Mouse (Mus musculus) hindbrain, embryonic 16.5 days (tissue): ENCODE measurements at regions not wholly inside any gene's neighbourhood (a gene's known extent, or its start where the extent isn't known, plus 50 kb on each side); places are given as distances from the start of the nearest gene placed in this dataset.
A peak's percentile ranks its signal among the peaks of the same experiment; 100 is the strongest.

Source experiments
- ATAC-seq: fragments of 200-750 bp; cut with Nextera tagmentation; 2 replicates; pipeline ENCODE4 v1.8.0; 2017; ENCODE audit warnings: moderate TSS enrichment, moderate library complexity
- H3K27ac ChIP-seq: fragments of 300-500 bp; sonication (generic); 2 replicates; pipeline ENCODE4 v1.5.1; 2014; ENCODE audit warnings: low read depth, mild to moderate bottlenecking, control low read depth, low read length, moderate library complexity
- H3K27me3 ChIP-seq: fragments of 300-500 bp; sonication (generic); replicated peaks from 2 replicates; pipeline ENCODE4 v1.6.1; 2014; ENCODE audit warnings: low read length; ENCODE audit not compliant: control insufficient read depth, insufficient read depth
- H3K36me3 ChIP-seq: fragments of 300-500 bp; sonication (generic); 2 replicates; pipeline ENCODE4 v1.6.1; 2014; ENCODE audit warnings: mild to moderate bottlenecking, low read length, moderate library complexity, mixed read lengths; ENCODE audit not compliant: control insufficient read depth, insufficient read depth
- H3K4me1 ChIP-seq: fragments of 300-500 bp; sonication (generic); 2 replicates; pipeline ENCODE4 v1.6.1; 2014; ENCODE audit warnings: low read depth, low read length; ENCODE audit not compliant: control insufficient read depth, insufficient read depth
- H3K4me2 ChIP-seq: fragments of 300-500 bp; sonication (generic); 2 replicates; pipeline ENCODE4 v1.6.1; 2014; ENCODE audit warnings: mild to moderate bottlenecking, low read length, control low read depth, moderate library complexity
- H3K4me3 ChIP-seq: fragments of 300-500 bp; sonication (generic); 2 replicates; pipeline ENCODE4 v1.5.1; 2014; ENCODE audit warnings: mild to moderate bottlenecking, low read length, control low read depth, moderate library complexity
- H3K9ac ChIP-seq: fragments of 300-500 bp; sonication (generic); 2 replicates; pipeline ENCODE4 v1.6.1; 2014; ENCODE audit warnings: low read depth, mild to moderate bottlenecking, control low read depth, low read length, moderate library complexity
- H3K9me3 ChIP-seq: fragments of 300-500 bp; sonication (generic); 2 replicates; pipeline ENCODE4 v1.6.1; 2014; ENCODE audit warnings: mild to moderate bottlenecking, low read length, moderate library complexity; ENCODE audit not compliant: control insufficient read depth
- WGBS: fragments of 180-500 bp; shearing (Covaris S2); extraction: QIAGEN DNeasy Blood & Tissue Kit; methylation state at CpG from one replicate; pipeline ENCODE4 v1.1.7; 2014; 5-methylcytosine and 5-hydroxymethylcytosine counted together

- H3K9me3 ChIP-seq, result no peaks in the 10 kb centered on the region
- peaks cover 6% of the 10 kb centered on the region for H3K4me1 ChIP-seq
- H3K27me3 ChIP-seq, result no peaks in the 10 kb centered on the region
- H3K4me3 ChIP-seq, result no peak overlapping the region
- ATAC-seq, result no peak
- H3K36me3 ChIP-seq, result no peaks in the 10 kb centered on the region
- H3K9ac ChIP-seq, result no peak overlapping the region
- no peak overlapping the region for H3K27ac ChIP-seq
- H3K4me2 ChIP-seq, result no peak overlapping the region
- WGBS, result 39% methylated on average over 5 of the region's 5 CpGs
These were observed 353.2 kb downstream of the Sox9 start for GRCm38 (mm10) chr11:113135261-113135660.

- ATAC-seq, result no peak
- Histone ChIP-seq H3K27me3 (no peaks in the 10 kb centered on the region), H3K9ac (no peak overlapping the region), H3K4me1 (peaks cover 10% of the 10 kb centered on the region), H3K9me3 (no peaks in the 10 kb centered on the region), H3K27ac (no peak overlapping the region), H3K4me3 (no peak overlapping the region), H3K36me3 (no peaks in the 10 kb centered on the region), H3K4me2 (no peak overlapping the region)
- WGBS, result 62% methylated on average over 5 of the region's 5 CpGs
These were observed 356.4 kb downstream of the Sox9 start for GRCm38 (mm10) chr11:113138462-113138861.

GRCm38 (mm10) chr11:113140595-113140994 lies 358.6 kb downstream of the Sox9 start:
- H3K27me3 ChIP-seq, result no peaks in the 10 kb centered on the region
- H3K9me3 ChIP-seq, result no peaks in the 10 kb centered on the region
- peaks cover 24% of the 10 kb centered on the region for H3K4me1 ChIP-seq
- H3K27ac ChIP-seq, result 0 out of 2 replicates have a peak overlapping the region, but pooled peaks have one; percentile 21
- 45% methylated on average over 9 of the region's 9 CpGs for WGBS
- H3K4me2 ChIP-seq, result no peak overlapping the region
- no peak overlapping the region for H3K9ac ChIP-seq
- no peak overlapping the region for H3K4me3 ChIP-seq
- no peaks in the 10 kb centered on the region for H3K36me3 ChIP-seq
- ATAC-seq, result no peak

- Histone ChIP-seq H3K27me3 (no peaks in the 10 kb centered on the region), H3K9ac (no peak overlapping the region), H3K9me3 (no peaks in the 10 kb centered on the region), H3K27ac (peak overlapping the region; percentile 78), H3K36me3 (no peaks in the 10 kb centered on the region), H3K4me1 (peaks cover 30% of the 10 kb centered on the region), H3K4me2 (no peak overlapping the region), H3K4me3 (no peak overlapping the region)
- ATAC-seq, result no peak
- WGBS, result 21% methylated on average over 1 of the region's 1 CpGs
These were observed 360.8 kb downstream of the Sox9 start for GRCm38 (mm10) chr11:113142816-113143215.

- Histone ChIP-seq H3K27me3 (no peaks in the 10 kb centered on the region), H3K4me2 (peak overlapping the region; percentile 36), H3K4me3 (no peak overlapping the region), H3K9me3 (no peaks in the 10 kb centered on the region), H3K4me1 (peaks cover 34% of the 10 kb centered on the region), H3K36me3 (no peaks in the 10 kb centered on the region), H3K27ac (peak overlapping the region; percentile 78), H3K9ac (peak overlapping the region; percentile 26)
- WGBS, result 13% methylated on average over 14 of the region's 14 CpGs
- ATAC-seq, result peak; percentile 86
These were observed 362.0 kb downstream of the Sox9 start for GRCm38 (mm10) chr11:113143839-113144627.

GRCm38 (mm10) chr11:113145721-113146120 lies 363.7 kb downstream of the Sox9 start:
- no peaks in the 10 kb centered on the region for H3K36me3 ChIP-seq
- no peaks in the 10 kb centered on the region for H3K27me3 ChIP-seq
- peaks cover 31% of the 10 kb centered on the region for H3K4me1 ChIP-seq
- 79% methylated on average over 4 of the region's 4 CpGs for WGBS
- no peak overlapping the region for H3K27ac ChIP-seq
- ATAC-seq, result no peak
- no peak overlapping the region for H3K9ac ChIP-seq
- H3K9me3 ChIP-seq, result no peaks in the 10 kb centered on the region
- no peak overlapping the region for H3K4me3 ChIP-seq
- H3K4me2 ChIP-seq, result no peak overlapping the region

- peaks cover 31% of the 10 kb centered on the region for H3K4me1 ChIP-seq
- 81% methylated on average over 8 of the region's 8 CpGs for WGBS
- no peak overlapping the region for H3K4me2 ChIP-seq
- H3K27me3 ChIP-seq, result no peaks in the 10 kb centered on the region
- no peaks in the 10 kb centered on the region for H3K36me3 ChIP-seq
- ATAC-seq, result no peak
- no peak overlapping the region for H3K4me3 ChIP-seq
- no peak overlapping the region for H3K9ac ChIP-seq
- no peak overlapping the region for H3K27ac ChIP-seq
- no peaks in the 10 kb centered on the region for H3K9me3 ChIP-seq
These were observed 364.7 kb downstream of the Sox9 start for GRCm38 (mm10) chr11:113146762-113147161.

GRCm38 (mm10) chr11:113147535-113148197 lies 365.6 kb downstream of the Sox9 start:
- H3K36me3 ChIP-seq, result no peaks in the 10 kb centered on the region
- no peak overlapping the region for H3K9ac ChIP-seq
- 52% methylated on average over 17 of the region's 17 CpGs for WGBS
- H3K27ac ChIP-seq, result peak overlapping the region; percentile 26; the same call in 1 of the 2 replicates
- no peaks in the 10 kb centered on the region for H3K27me3 ChIP-seq
- peaks cover 31% of the 10 kb centered on the region for H3K4me1 ChIP-seq
- no peaks in the 10 kb centered on the region for H3K9me3 ChIP-seq
- peak; percentile 37; the same call in 1 of the 2 replicates for ATAC-seq
- H3K4me3 ChIP-seq, result no peak overlapping the region
- H3K4me2 ChIP-seq, result no peak overlapping the region

GRCm38 (mm10) chr11:113148198-113148537 lies 366.1 kb downstream of the Sox9 start:
- H3K36me3 ChIP-seq, result no peaks in the 10 kb centered on the region
- ATAC-seq, result no peak
- H3K4me3 ChIP-seq, result no peak overlapping the region
- no peaks in the 10 kb centered on the region for H3K9me3 ChIP-seq
- no peak overlapping the region for H3K4me2 ChIP-seq
- H3K9ac ChIP-seq, result no peak overlapping the region
- no peaks in the 10 kb centered on the region for H3K27me3 ChIP-seq
- H3K4me1 ChIP-seq, result peaks cover 29% of the 10 kb centered on the region
- peak overlapping the region; percentile 26; the same call in 1 of the 2 replicates for H3K27ac ChIP-seq
- 89% methylated on average over 9 of the region's 9 CpGs for WGBS
